Mouse (Mus musculus) limb, embryonic 14.5 days (tissue): Measurements from ENCODE around the gene Gpr82. TPM values are rescaled to one million over a fixed set of nuclear protein-coding genes. Genes with fewer than 3 reads are reported as not detected.

Experiments used
- ATAC-seq: fragments of 200-750 bp; cut with Nextera tagmentation; 2 replicates; pipeline ENCODE4 v1.8.0; 2017; ENCODE audit warnings: low read depth, moderate number of reproducible peaks, moderate TSS enrichment; ENCODE audit not compliant: low FRiP score
- DNase-seq: peaks from one replicate; pipeline ENCODE4 v3.0.0-alpha.2; 2015; ENCODE audit warnings: low spot score
- H3K27ac ChIP-seq: fragments of 300-500 bp; sonication (generic); replicated peaks from 2 replicates; pipeline ENCODE4 v1.5.1; 2014; ENCODE audit warnings: low read depth, mild to moderate bottlenecking, low read length, moderate library complexity, mixed read lengths
- H3K27me3 ChIP-seq: fragments of 300-500 bp; sonication (generic); 2 replicates; pipeline ENCODE4 v1.6.1; 2014; ENCODE audit warnings: low read length, mixed read lengths; ENCODE audit not compliant: control insufficient read depth, insufficient read depth
- H3K36me3 ChIP-seq: fragments of 300-500 bp; sonication (generic); 2 replicates; pipeline ENCODE4 v1.6.1; 2014; ENCODE audit warnings: mild to moderate bottlenecking, low read length, moderate library complexity, mixed read lengths; ENCODE audit not compliant: control insufficient read depth, insufficient read depth
- H3K4me1 ChIP-seq: fragments of 300-500 bp; sonication (generic); 2 replicates; pipeline ENCODE4 v1.6.1; 2014; ENCODE audit warnings: antibody characterized with exemption, low read length, mixed read lengths; ENCODE audit not compliant: control insufficient read depth, insufficient read depth
- H3K4me2 ChIP-seq: fragments of 300-500 bp; sonication (generic); replicated peaks from 2 replicates; pipeline ENCODE4 v1.6.1; 2014; ENCODE audit warnings: low read depth, mild to moderate bottlenecking, low read length, moderate library complexity; ENCODE audit not compliant: severe bottlenecking
- H3K4me3 ChIP-seq: fragments of 300-500 bp; sonication (generic); replicated peaks from 2 replicates; pipeline ENCODE4 v1.5.1; 2014; ENCODE audit warnings: low read length
- H3K9ac ChIP-seq: fragments of 300-500 bp; sonication (generic); 2 replicates; pipeline ENCODE4 v1.6.1; 2014; ENCODE audit warnings: mild to moderate bottlenecking, low read depth, low read length, moderate library complexity; ENCODE audit not compliant: severe bottlenecking
- H3K9me3 ChIP-seq: fragments of 300-500 bp; sonication (generic); 2 replicates; pipeline ENCODE4 v1.6.1; 2016; ENCODE audit warnings: low read length; ENCODE audit not compliant: control insufficient read depth
- POLR2A ChIP-seq: fragments of 200-500 bp; IDR thresholded peaks from 2 replicates; pipeline ENCODE4 v1.8.0; 2012; ENCODE audit warnings: inconsistent platforms, mild to moderate bottlenecking, moderate library complexity, borderline replicate concordance; ENCODE audit not compliant: insufficient read depth, insufficient read length; ENCODE audit errors: extremely low read depth
- WGBS: fragments of 180-500 bp; shearing (Covaris S2); extraction: QIAGEN DNeasy Blood & Tissue Kit; methylation state at CpG from one replicate; pipeline ENCODE4 v1.1.7; 2014; 5-methylcytosine and 5-hydroxymethylcytosine counted together
- polyA plus RNA-seq, 2 experiments: library from polyadenylated mRNA; depleted of rRNA in 1 of 2; stranded (reverse) in 1 of 2; unstranded in 1 of 2; fragments of >200 nt; fragmentation: Nextera tagmentation in 1 of 2; extraction: Ambion mirVana in 1 of 2; gene quantifications; 2 replicates each; pipeline versions ENCODE4 v1.2.1 to v1.2.3; 2012 to 2014

Gpr82 gene
- polyA plus RNA-seq, 2 experiments = 0.03 to 0.40 TPM

DNA sequence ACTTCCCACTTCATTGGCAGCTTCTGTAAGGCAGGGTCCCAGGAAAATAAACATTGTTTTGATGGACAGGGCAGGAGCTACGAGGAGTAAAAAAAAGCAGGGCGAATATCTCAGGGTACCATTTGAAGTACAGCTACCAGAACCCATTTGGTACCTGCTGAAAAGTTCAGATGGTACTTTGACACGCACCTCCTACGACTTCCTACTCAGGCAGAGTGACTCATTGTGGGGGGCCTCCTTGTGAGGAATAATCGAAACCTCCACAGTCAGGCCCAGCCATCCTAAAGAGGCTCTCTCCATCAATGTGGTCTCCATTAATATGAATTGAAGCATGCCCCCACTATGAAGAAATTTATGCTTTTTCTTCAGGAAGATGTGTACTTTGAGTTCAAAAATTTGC is 38.5 kb upstream of the Gpr82 start:
- no peak overlapping the region for H3K4me3 ChIP-seq
- DNase-seq = no peak
- no peaks in the 10 kb centered on the region for H3K27me3 ChIP-seq
- H3K4me2 ChIP-seq = no peak overlapping the region
- no peaks in the 10 kb centered on the region for H3K4me1 ChIP-seq
- H3K36me3 ChIP-seq = no peaks in the 10 kb centered on the region
- no peak for ATAC-seq
- 82% methylated on average over 5 of the region's 5 CpGs for WGBS
- no peak for TF ChIP-seq POLR2A
- no peak overlapping the region for H3K27ac ChIP-seq
- no peaks in the 10 kb centered on the region for H3K9me3 ChIP-seq
- no peak overlapping the region for H3K9ac ChIP-seq

DNA sequence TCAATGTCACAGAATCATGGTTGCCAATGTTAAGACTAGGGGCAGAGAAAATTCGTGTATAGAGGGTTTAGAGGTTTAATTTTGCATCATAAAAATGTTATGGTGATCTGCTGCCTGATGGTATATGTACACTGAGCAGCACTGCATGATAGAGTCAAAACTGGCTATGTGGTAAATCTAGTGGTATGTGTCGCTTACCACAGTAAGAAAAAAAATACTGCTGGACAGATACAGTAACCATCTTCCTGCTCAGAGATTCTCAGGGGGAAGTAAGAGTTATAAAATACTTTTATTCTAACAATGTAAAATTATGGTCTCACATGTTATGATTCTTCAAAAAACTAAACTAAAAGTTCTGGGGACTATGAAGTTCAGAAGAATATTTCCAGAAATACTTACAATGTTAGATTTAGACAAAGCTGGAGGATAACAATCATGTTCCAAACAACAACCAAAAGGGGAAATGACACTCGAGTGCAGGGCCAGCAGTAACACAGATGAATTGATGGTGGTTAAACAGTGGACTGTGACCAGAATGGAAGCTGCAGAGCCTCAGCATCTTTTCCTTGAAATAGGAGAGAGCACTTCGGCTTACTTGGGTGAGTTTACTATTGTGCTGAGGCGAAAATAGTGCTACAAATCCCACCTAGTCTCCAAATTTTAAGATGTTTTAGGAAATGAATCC is 29.4 kb upstream of the Gpr82 start, which contains the start of gene Gpr34:
TSS of gene Gpr34 (plus strand) at position 491 of the 685 bp plus-strand sequence.
- DNase-seq (no peak), ATAC-seq (no peak)
- Histone ChIP-seq H3K9me3 (no peaks in the 10 kb centered on the region), H3K27me3 (no peaks in the 10 kb centered on the region), H3K4me2 (no peak within 1 kb of the TSS), H3K4me1 (no peaks in the 10 kb centered on the region), H3K9ac (no peak within 1 kb of the TSS), H3K36me3 (no peaks in the 10 kb centered on the region), H3K4me3 (no peak within 1 kb of the TSS), H3K27ac (no peak within 1 kb of the TSS)
- no peak for TF ChIP-seq POLR2A
- 60% methylated on average over 5 of the region's 5 CpGs for WGBS

DNA sequence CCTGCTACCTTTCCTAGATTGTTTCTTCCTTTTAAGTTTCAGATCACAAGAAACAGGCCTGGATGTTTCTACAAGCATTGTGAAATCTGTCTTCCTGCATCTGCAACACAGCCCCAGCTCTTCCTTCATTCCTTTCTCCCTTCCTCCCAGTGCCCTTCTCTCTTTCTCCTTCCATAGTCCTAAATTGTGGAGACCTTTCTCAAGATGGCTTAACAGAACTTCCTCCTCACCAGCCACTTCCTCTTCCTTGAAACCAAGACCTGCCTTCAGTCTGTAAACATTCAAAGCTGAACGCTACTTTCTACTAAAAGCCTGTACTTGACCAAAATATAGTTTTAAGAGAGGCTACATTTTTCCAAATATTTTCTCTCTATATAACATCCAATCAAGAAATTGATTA is 24.8 kb upstream of the Gpr82 start:
- Histone ChIP-seq H3K9me3 (no peaks in the 10 kb centered on the region), H3K4me1 (no peaks in the 10 kb centered on the region), H3K27me3 (no peaks in the 10 kb centered on the region), H3K4me2 (no peak overlapping the region), H3K27ac (no peak overlapping the region), H3K9ac (no peak overlapping the region), H3K36me3 (no peaks in the 10 kb centered on the region), H3K4me3 (no peak overlapping the region)
- no peak for TF ChIP-seq POLR2A
- ATAC-seq = no peak
- no peak for DNase-seq
- WGBS = 84% methylated on average over 1 of the region's 1 CpGs

DNA sequence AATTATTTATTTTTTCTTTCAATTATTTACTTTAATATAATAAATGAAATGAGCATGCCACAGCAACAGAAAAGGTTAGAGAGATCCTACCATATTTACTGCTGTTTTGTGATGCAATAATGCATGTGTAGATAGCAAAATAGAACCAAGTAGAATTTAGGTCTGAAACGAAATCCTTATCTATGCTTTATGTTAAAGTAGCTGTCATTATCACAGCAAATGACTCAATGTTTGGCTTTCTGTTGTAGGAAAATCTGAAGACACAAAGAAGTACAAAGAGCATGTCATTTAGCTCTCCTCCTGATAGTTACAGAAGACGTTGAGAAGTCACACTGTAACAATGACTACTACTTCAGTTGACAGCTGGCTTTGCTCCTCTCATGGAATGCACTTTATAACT is 22.3 kb upstream of the Gpr82 start:
- DNase-seq = no peak
- H3K4me3 ChIP-seq = no peak overlapping the region
- no peak for ATAC-seq
- H3K9ac ChIP-seq = no peak overlapping the region
- TF ChIP-seq POLR2A = no peak
- H3K4me1 ChIP-seq = no peaks in the 10 kb centered on the region
- no peaks in the 10 kb centered on the region for H3K9me3 ChIP-seq
- WGBS = 61% methylated on average over 2 of the region's 2 CpGs
- H3K27ac ChIP-seq = no peak overlapping the region
- H3K36me3 ChIP-seq = no peaks in the 10 kb centered on the region
- H3K4me2 ChIP-seq = no peak overlapping the region
- no peaks in the 10 kb centered on the region for H3K27me3 ChIP-seq

DNA sequence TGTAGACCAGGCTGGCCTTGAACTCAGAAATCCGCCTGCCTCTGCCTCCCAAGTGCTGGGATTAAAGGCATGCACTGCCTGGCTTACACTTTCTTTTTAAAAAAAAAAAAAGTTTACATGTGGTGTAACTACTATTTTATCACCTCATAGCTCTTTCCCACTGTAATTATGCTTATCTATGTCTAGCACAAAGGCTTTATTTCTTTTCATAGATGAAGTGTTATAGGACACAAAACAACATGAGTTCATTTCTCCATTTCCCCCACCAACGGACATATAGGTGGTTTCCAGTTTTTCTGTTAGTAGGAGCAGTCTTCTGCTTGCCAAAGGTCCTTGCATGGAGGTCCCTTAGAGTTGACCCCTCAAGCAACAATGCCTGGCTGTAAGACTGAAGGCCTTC is 9.3 kb upstream of the Gpr82 start:
- H3K4me3 ChIP-seq = no peak overlapping the region
- no peaks in the 10 kb centered on the region for H3K4me1 ChIP-seq
- H3K36me3 ChIP-seq = no peaks in the 10 kb centered on the region
- H3K4me2 ChIP-seq = no peak overlapping the region
- DNase-seq (no peak), ATAC-seq (no peak)
- WGBS = 75% methylated on average over 2 of the region's 2 CpGs
- TF ChIP-seq POLR2A = no peak
- no peak overlapping the region for H3K27ac ChIP-seq
- no peaks in the 10 kb centered on the region for H3K27me3 ChIP-seq
- no peaks in the 10 kb centered on the region for H3K9me3 ChIP-seq
- H3K9ac ChIP-seq = no peak overlapping the region
